Mouse (Mus musculus) layer of hippocampus, postnatal 25 days (tissue): ENCODE results near the gene Gm17949. TPM values are rescaled to one million over a fixed set of nuclear protein-coding genes. Genes with fewer than 3 reads are reported as not detected.
A peak's percentile ranks its signal among the peaks of the same experiment; 100 is the strongest.

Source experiments
- DNase-seq, 2 experiments: peaks; one replicate each; pipeline ENCODE4 v3.0.0; 2022; ENCODE audit warnings: mixed read lengths in 2 of 2, low spot score in 1 of 2; ENCODE audit errors: extremely low spot score in 1 of 2
- total RNA-seq, 2 experiments: library from RNA; stranded (reverse); gene quantifications; 2 replicates each; pipeline ENCODE4 v1.2.3; 2021

Gm17949 gene
- total RNA-seq, 2 experiments from 2014 or later: not detected

GRCm38 (mm10) chr17:56989467-56990114 is 21.7 kb upstream of the Gm17949 start:
- peak in 1 of 2 experiments; percentile 56 for DNase-seq

- DNase-seq: peak; percentile 80 to 86
Measured at GRCm38 (mm10) chr17:56990115-56990746, 21.0 kb upstream of the Gm17949 start, which contains the start of gene Clpp. TSS of gene Clpp (plus strand) at chr17:56990305.

- peak in 1 of 2 experiments; percentile 4 for DNase-seq
Measured at GRCm38 (mm10) chr17:56990966-56991365, 20.3 kb upstream of the Gm17949 start.

GRCm38 (mm10) chr17:56995046-56995445 is 16.2 kb upstream of the Gm17949 start:
- no peak for DNase-seq

GRCm38 (mm10) chr17:56996506-56996905 is 14.8 kb upstream of the Gm17949 start:
- no peak for DNase-seq

- DNase-seq: peak; percentile 74 to 82
Measured at GRCm38 (mm10) chr17:56997029-56997667, 14.1 kb upstream of the Gm17949 start, which contains the start of gene Alkbh7. TSS of gene Alkbh7 (plus strand) at chr17:56997339.

GRCm38 (mm10) chr17:56999414-56999813 is 11.9 kb upstream of the Gm17949 start:
- DNase-seq: no peak

GRCm38 (mm10) chr17:56999968-57000609 is 11.2 kb upstream of the Gm17949 start, which contains the start of gene Pspn:
TSS of gene Pspn (minus strand) at chr17:57000018.
- no peak for DNase-seq

GRCm38 (mm10) chr17:57001228-57001627 is 10.0 kb upstream of the Gm17949 start:
- DNase-seq: no peak

GRCm38 (mm10) chr17:57003994-57004393 is 7.3 kb upstream of the Gm17949 start:
- no peak for DNase-seq

GRCm38 (mm10) chr17:57007137-57007905 is 3.9 kb upstream of the Gm17949 start:
- no peak for DNase-seq

GRCm38 (mm10) chr17:57010911-57011235 is 396 bp upstream of the Gm17949 start:
- no peak for DNase-seq

GRCm38 (mm10) chr17:57012245-57012795 is 1.1 kb downstream of the Gm17949 start:
- DNase-seq: no peak

GRCm38 (mm10) chr17:57019693-57020092 is 8.4 kb downstream of the Gm17949 start:
- no peak for DNase-seq

GRCm38 (mm10) chr17:57020960-57021359 is 9.7 kb downstream of the Gm17949 start:
- DNase-seq: no peak

- no peak for DNase-seq
Measured at GRCm38 (mm10) chr17:57027471-57027870, 16.2 kb downstream of the Gm17949 start.

GRCm38 (mm10) chr17:57029691-57030090 is 18.4 kb downstream of the Gm17949 start:
- DNase-seq: no peak

GRCm38 (mm10) chr17:57030931-57031660 is 19.8 kb downstream of the Gm17949 start, which contains the start of gene Khsrp:
TSS of gene Khsrp (minus strand) at chr17:57031522.
- DNase-seq: peak; percentile 40 to 45
